Mouse (Mus musculus) cerebellum, postnatal 25 days (tissue): ENCODE measurements around the gene 1700009N14Rik.

Experiments
- DNase-seq, 2 experiments: peaks; one replicate each; pipeline ENCODE4 v3.0.0; 2021; ENCODE audit warnings: mixed read lengths in 2 of 2

1700009N14Rik gene

GRCm38 (mm10) chr4:39450069-39450468 lies at the start of gene 1700009N14Rik:
1700009N14Rik (plus strand) TSS chr4:39450295.
- DNase-seq: no peak

- no peak for DNase-seq
Observed at GRCm38 (mm10) chr4:39437870-39438367, 12.2 kb upstream of the 1700009N14Rik start.

- DNase-seq: no peak
Observed at GRCm38 (mm10) chr4:39474291-39474690, 24.2 kb downstream of the 1700009N14Rik start.

- DNase-seq: no peak
Observed at GRCm38 (mm10) chr4:39486393-39486792, 36.3 kb downstream of the 1700009N14Rik start.

- no peak for DNase-seq
Observed at GRCm38 (mm10) chr4:39493596-39493995, 43.5 kb downstream of the 1700009N14Rik start.

- no peak for DNase-seq
Observed at GRCm38 (mm10) chr4:39495875-39496274, 45.8 kb downstream of the 1700009N14Rik start.
